Mouse (Mus musculus) spleen, adult 2 months (tissue): Measurements from ENCODE around the gene Hfe. TPM values are rescaled to one million over a fixed set of nuclear protein-coding genes. Genes with fewer than 3 reads are reported as not detected.

Experiments used
- DNase-seq, 2 experiments: peaks; one replicate each; pipeline versions ENCODE4 v3.0.0 to v3.0.0-alpha.2; 2012 to 2021; ENCODE audit warnings: low spot score in 2 of 2, low read depth in 1 of 2
- H3K27ac ChIP-seq: fragments of 200-500 bp; 2 replicates; pipeline ENCODE4 v1.5.1; 2012; ENCODE audit warnings: low read length, inconsistent platforms; ENCODE audit not compliant: insufficient read depth
- H3K27me3 ChIP-seq: fragments of 200-500 bp; 2 replicates; pipeline ENCODE4 v1.6.1; 2012; ENCODE audit warnings: mild to moderate bottlenecking, moderate library complexity, low read length, inconsistent platforms; ENCODE audit not compliant: control insufficient read depth, insufficient read depth
- H3K36me3 ChIP-seq: fragments of 200-500 bp; 2 replicates; pipeline ENCODE4 v1.6.1; 2012; ENCODE audit warnings: mild to moderate bottlenecking, low read length, inconsistent platforms; ENCODE audit not compliant: control insufficient read depth, insufficient read depth
- H3K4me1 ChIP-seq: fragments of 200-500 bp; 2 replicates; pipeline ENCODE4 v1.6.1; 2011; ENCODE audit warnings: inconsistent platforms; ENCODE audit not compliant: control insufficient read depth, insufficient read depth, insufficient read length
- H3K4me3 ChIP-seq: fragments of 200-500 bp; 2 replicates; pipeline ENCODE4 v1.5.1; 2011; ENCODE audit warnings: mild to moderate bottlenecking, inconsistent platforms; ENCODE audit not compliant: insufficient read depth, insufficient read length; ENCODE audit errors: extremely low read depth
- CTCF ChIP-seq: fragments of 200-500 bp; IDR thresholded peaks from 2 replicates; pipeline ENCODE4 v1.5.1; 2011; ENCODE audit warnings: mild to moderate bottlenecking, inconsistent platforms; ENCODE audit not compliant: insufficient read depth, insufficient read length, insufficient replicate concordance; ENCODE audit errors: extremely low read depth
- POLR2A ChIP-seq: fragments of 200-500 bp; IDR thresholded peaks from 2 replicates; pipeline ENCODE4 v1.6.1; 2011; ENCODE audit warnings: low read depth, low read length, inconsistent platforms
- WGBS: fragments of 180-500 bp; shearing (Covaris S2); methylation state at CpG from one replicate; pipeline ENCODE4 v1.1.7; 2018; 5-methylcytosine and 5-hydroxymethylcytosine counted together
- polyA plus RNA-seq: library from polyadenylated mRNA; depleted of rRNA; stranded (reverse); fragments of >200 nt; gene quantifications from 2 replicates; pipeline ENCODE4 v1.2.3, GENCODE M21; 2012

Hfe gene
- polyA plus RNA-seq, 1 experiment = 26.1 TPM

- H3K4me3 ChIP-seq = peak overlapping the region; percentile 8
- 5% methylated on average over 23 of the region's 36 CpGs for WGBS
- no peaks in the 10 kb centered on the region; the same call in none of the 2 replicates for H3K4me1 ChIP-seq
- no peaks in the 10 kb centered on the region; the same call in 1 of the 2 replicates for H3K36me3 ChIP-seq
- no peak for TF ChIP-seq POLR2A
- no peak for TF ChIP-seq CTCF
- H3K27me3 ChIP-seq = no peaks in the 10 kb centered on the region
- no peak for DNase-seq
- 0 out of 2 replicates have a peak overlapping the region, but pooled peaks have one; percentile 41 for H3K27ac ChIP-seq
Observed at GRCm38 (mm10) chr13:23744421-23745380, 34.0 kb upstream of the Hfe start.

GRCm38 (mm10) chr13:23743963-23744362, 33.3 kb upstream of the Hfe start:
- Histone ChIP-seq H3K4me1 (no peaks in the 10 kb centered on the region; the same call in none of the 2 replicates), H3K4me3 (no peak overlapping the region), H3K36me3 (no peaks in the 10 kb centered on the region; the same call in 1 of the 2 replicates), H3K27me3 (no peaks in the 10 kb centered on the region), H3K27ac (no peak overlapping the region)
- TF ChIP-seq POLR2A = no peak
- no peak for DNase-seq
- 81% methylated on average over 4 of the region's 4 CpGs for WGBS

- no peaks in the 10 kb centered on the region; the same call in none of the 2 replicates for H3K4me1 ChIP-seq
- H3K27ac ChIP-seq = no peak overlapping the region
- no peaks in the 10 kb centered on the region; the same call in 1 of the 2 replicates for H3K36me3 ChIP-seq
- DNase-seq = no peak
- TF ChIP-seq POLR2A (no peak), CTCF (no peak)
- H3K27me3 ChIP-seq = no peaks in the 10 kb centered on the region
- no peak overlapping the region for H3K4me3 ChIP-seq
- WGBS = 93% methylated on average over 5 of the region's 5 CpGs
Observed at GRCm38 (mm10) chr13:23743215-23743614, 32.6 kb upstream of the Hfe start.

GRCm38 (mm10) chr13:23742007-23742406, 31.4 kb upstream of the Hfe start:
- TF ChIP-seq POLR2A (no peak), CTCF (no peak)
- no peak overlapping the region for H3K4me3 ChIP-seq
- no peaks in the 10 kb centered on the region; the same call in 1 of the 2 replicates for H3K4me1 ChIP-seq
- no peak for DNase-seq
- no peaks in the 10 kb centered on the region for H3K27me3 ChIP-seq
- no peaks in the 10 kb centered on the region; the same call in 1 of the 2 replicates for H3K36me3 ChIP-seq
- H3K27ac ChIP-seq = no peak overlapping the region

GRCm38 (mm10) chr13:23740910-23741309, 30.3 kb upstream of the Hfe start:
- no peak for DNase-seq
- no peak overlapping the region for H3K27ac ChIP-seq
- WGBS = 64% methylated on average over 5 of the region's 5 CpGs
- H3K4me3 ChIP-seq = no peak overlapping the region; the same call in 1 of the 2 replicates
- no peaks in the 10 kb centered on the region; the same call in 1 of the 2 replicates for H3K4me1 ChIP-seq
- TF ChIP-seq CTCF (no peak), POLR2A (no peak)
- no peaks in the 10 kb centered on the region; the same call in 1 of the 2 replicates for H3K36me3 ChIP-seq
- H3K27me3 ChIP-seq = no peaks in the 10 kb centered on the region

GRCm38 (mm10) chr13:23740256-23740840, 29.7 kb upstream of the Hfe start:
- TF ChIP-seq POLR2A (no peak), CTCF (no peak)
- H3K36me3 ChIP-seq = no peaks in the 10 kb centered on the region; the same call in 1 of the 2 replicates
- H3K27me3 ChIP-seq = no peaks in the 10 kb centered on the region
- DNase-seq = no peak
- H3K27ac ChIP-seq = peak overlapping the region; percentile 98
- 28% methylated on average over 13 of the region's 13 CpGs for WGBS
- no peaks in the 10 kb centered on the region; the same call in 1 of the 2 replicates for H3K4me1 ChIP-seq
- H3K4me3 ChIP-seq = peak overlapping the region; percentile 67

- peak overlapping the region; percentile 98 for H3K27ac ChIP-seq
- peak in 1 of 2 experiments; percentile 88 for DNase-seq
- H3K4me3 ChIP-seq = peak overlapping the region; percentile 67
- H3K36me3 ChIP-seq = no peaks in the 10 kb centered on the region; the same call in 1 of the 2 replicates
- no peaks in the 10 kb centered on the region; the same call in 1 of the 2 replicates for H3K4me1 ChIP-seq
- TF ChIP-seq CTCF = no peak
- peak; percentile 33 for TF ChIP-seq POLR2A
- WGBS = under 1% methylated on average over 14 of the region's 14 CpGs
- no peaks in the 10 kb centered on the region for H3K27me3 ChIP-seq
Observed at GRCm38 (mm10) chr13:23739922-23740252, 29.2 kb upstream of the Hfe start.
